Mouse (Mus musculus): ENCODE data around the gene Ppfia3.

Ppfia3 gene

GRCm38 (mm10) chr7:45312686-45313453, 53.9 kb downstream of the Ppfia3 start:
- no peak for DNase-seq (ENCODE audit: extremely low spot score)

GRCm38 (mm10) chr7:45312023-45312422, 54.8 kb downstream of the Ppfia3 start:
- no peak for DNase-seq (ENCODE audit: extremely low spot score)

- DNase-seq (ENCODE audit: extremely low spot score): peak; percentile 65
Observed at GRCm38 (mm10) chr7:45309455-45309854, 57.4 kb downstream of the Ppfia3 start.

GRCm38 (mm10) chr7:45308551-45309240, 58.1 kb downstream of the Ppfia3 start:
- no peak for DNase-seq (ENCODE audit: extremely low spot score)

- peak; percentile 86 for DNase-seq (ENCODE audit: extremely low spot score)
Observed at GRCm38 (mm10) chr7:45305275-45305674, 61.5 kb downstream of the Ppfia3 start.

- no peak for DNase-seq (ENCODE audit: extremely low spot score)
Observed at GRCm38 (mm10) chr7:45304869-45305268, 62.0 kb downstream of the Ppfia3 start.

- DNase-seq (ENCODE audit: extremely low spot score): no peak
Observed at GRCm38 (mm10) chr7:45302626-45303025, 64.2 kb downstream of the Ppfia3 start.

- peak; percentile 53 for DNase-seq (ENCODE audit: extremely low spot score)
Observed at GRCm38 (mm10) chr7:45300270-45300669, 66.5 kb downstream of the Ppfia3 start.

GRCm38 (mm10) chr7:45299752-45300151, 67.1 kb downstream of the Ppfia3 start:
- DNase-seq (ENCODE audit: extremely low spot score): peak; percentile 58

- DNase-seq (ENCODE audit: extremely low spot score): no peak
Observed at GRCm38 (mm10) chr7:45297563-45297962, 69.3 kb downstream of the Ppfia3 start.

- DNase-seq (ENCODE audit: extremely low spot score): no peak
Observed at GRCm38 (mm10) chr7:45296626-45297025, 70.2 kb downstream of the Ppfia3 start.

All from embryo, embryonic 9.5 days (tissue).